Mouse (Mus musculus) right cerebral cortex, postnatal 14 days (tissue): Measurements from ENCODE around the gene Bcl2l11.
"Not testable (repeated sequence)": the region's sequence is repeated elsewhere in the genome, so short reads cannot be mapped to it uniquely, and the experiment has no call there.

Source experiments
- DNase-seq: peaks from one replicate; pipeline ENCODE4 v3.0.0; 2022

Bcl2l11 gene

GRCm38 (mm10) chr2:128125635-128126470 is at the start of gene Bcl2l11:
TSS of gene Bcl2l11 (plus strand) at chr2:128126038.
- peak; percentile 91 for DNase-seq

GRCm38 (mm10) chr2:128076936-128077335 is 48.9 kb upstream of the Bcl2l11 start:
- no peak for DNase-seq

GRCm38 (mm10) chr2:128078859-128079258 is 47.0 kb upstream of the Bcl2l11 start:
- DNase-seq, result no peak

- DNase-seq, result no peak
Observed at GRCm38 (mm10) chr2:128079316-128079715, 46.5 kb upstream of the Bcl2l11 start.

- DNase-seq, result no peak
Observed at GRCm38 (mm10) chr2:128083844-128084243, 42.0 kb upstream of the Bcl2l11 start.

- DNase-seq, result no peak
Observed at GRCm38 (mm10) chr2:128084607-128085006, 41.2 kb upstream of the Bcl2l11 start.

- no peak for DNase-seq
Observed at GRCm38 (mm10) chr2:128085481-128085880, 40.4 kb upstream of the Bcl2l11 start.

GRCm38 (mm10) chr2:128086301-128086886 is 39.4 kb upstream of the Bcl2l11 start:
- no peak for DNase-seq

- DNase-seq, result no peak
Observed at GRCm38 (mm10) chr2:128086996-128087526, 38.8 kb upstream of the Bcl2l11 start.

- DNase-seq, result no peak
Observed at GRCm38 (mm10) chr2:128087798-128088545, 37.9 kb upstream of the Bcl2l11 start.

GRCm38 (mm10) chr2:128090283-128090885 is 35.5 kb upstream of the Bcl2l11 start:
- DNase-seq, result no peak

- DNase-seq, result no peak
Observed at GRCm38 (mm10) chr2:128091431-128092369, 34.1 kb upstream of the Bcl2l11 start.

- DNase-seq, result no peak
Observed at GRCm38 (mm10) chr2:128092451-128092850, 33.4 kb upstream of the Bcl2l11 start.

GRCm38 (mm10) chr2:128094196-128094595 is 31.6 kb upstream of the Bcl2l11 start:
- no peak for DNase-seq

- DNase-seq, result no peak
Observed at GRCm38 (mm10) chr2:128094602-128095001, 31.2 kb upstream of the Bcl2l11 start.

GRCm38 (mm10) chr2:128095270-128095669 is 30.6 kb upstream of the Bcl2l11 start:
- no peak for DNase-seq

- DNase-seq, result no peak
Observed at GRCm38 (mm10) chr2:128096070-128096469, 29.8 kb upstream of the Bcl2l11 start.

GRCm38 (mm10) chr2:128098118-128098517 is 27.7 kb upstream of the Bcl2l11 start:
- DNase-seq, result not testable (repeated sequence)

GRCm38 (mm10) chr2:128102086-128102485 is 23.8 kb upstream of the Bcl2l11 start:
- no peak for DNase-seq

- DNase-seq, result no peak
Observed at GRCm38 (mm10) chr2:128104815-128105214, 21.0 kb upstream of the Bcl2l11 start.

- DNase-seq, result no peak
Observed at GRCm38 (mm10) chr2:128105651-128106050, 20.2 kb upstream of the Bcl2l11 start.

GRCm38 (mm10) chr2:128111537-128111936 is 14.3 kb upstream of the Bcl2l11 start:
- no peak for DNase-seq
